Mouse (Mus musculus): ENCODE measurements around the gene Hint2.

Gene Hint2

DNA sequence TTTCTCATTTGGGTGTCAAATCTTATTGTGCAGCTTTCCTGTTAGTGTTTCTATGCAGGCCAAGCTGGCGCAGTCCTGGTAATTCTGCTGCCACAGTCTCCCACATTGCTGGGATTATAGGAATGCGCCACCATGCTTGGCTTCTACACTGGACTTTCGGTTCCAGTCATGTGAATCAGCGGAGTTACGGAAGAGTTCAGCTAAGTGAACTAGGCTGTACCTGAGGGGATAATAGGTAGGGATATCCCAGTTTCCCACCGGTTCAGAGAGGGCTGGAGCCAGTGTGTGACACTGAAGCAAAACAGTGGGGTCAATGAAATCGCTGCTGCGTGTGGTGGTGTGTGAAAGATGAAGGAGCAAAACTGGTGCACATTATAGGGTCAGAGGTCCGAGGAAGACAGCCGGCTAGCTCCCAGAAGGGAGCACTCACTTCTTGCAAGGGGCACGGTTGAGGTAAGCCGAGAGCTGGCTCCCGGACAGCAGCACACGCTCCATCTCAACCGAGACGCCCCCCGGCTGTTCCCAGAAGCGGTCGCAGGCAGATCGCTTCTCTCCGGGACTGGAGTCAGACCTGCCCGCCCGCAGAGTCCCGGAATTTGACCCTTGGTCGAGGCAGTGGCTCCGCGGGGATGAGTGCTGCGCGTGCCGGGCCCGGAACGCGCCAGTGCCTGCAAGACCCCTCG is 469 bp downstream of the Hint2 start:
- DNase-seq (ENCODE audit: low spot score), result no peak

DNA sequence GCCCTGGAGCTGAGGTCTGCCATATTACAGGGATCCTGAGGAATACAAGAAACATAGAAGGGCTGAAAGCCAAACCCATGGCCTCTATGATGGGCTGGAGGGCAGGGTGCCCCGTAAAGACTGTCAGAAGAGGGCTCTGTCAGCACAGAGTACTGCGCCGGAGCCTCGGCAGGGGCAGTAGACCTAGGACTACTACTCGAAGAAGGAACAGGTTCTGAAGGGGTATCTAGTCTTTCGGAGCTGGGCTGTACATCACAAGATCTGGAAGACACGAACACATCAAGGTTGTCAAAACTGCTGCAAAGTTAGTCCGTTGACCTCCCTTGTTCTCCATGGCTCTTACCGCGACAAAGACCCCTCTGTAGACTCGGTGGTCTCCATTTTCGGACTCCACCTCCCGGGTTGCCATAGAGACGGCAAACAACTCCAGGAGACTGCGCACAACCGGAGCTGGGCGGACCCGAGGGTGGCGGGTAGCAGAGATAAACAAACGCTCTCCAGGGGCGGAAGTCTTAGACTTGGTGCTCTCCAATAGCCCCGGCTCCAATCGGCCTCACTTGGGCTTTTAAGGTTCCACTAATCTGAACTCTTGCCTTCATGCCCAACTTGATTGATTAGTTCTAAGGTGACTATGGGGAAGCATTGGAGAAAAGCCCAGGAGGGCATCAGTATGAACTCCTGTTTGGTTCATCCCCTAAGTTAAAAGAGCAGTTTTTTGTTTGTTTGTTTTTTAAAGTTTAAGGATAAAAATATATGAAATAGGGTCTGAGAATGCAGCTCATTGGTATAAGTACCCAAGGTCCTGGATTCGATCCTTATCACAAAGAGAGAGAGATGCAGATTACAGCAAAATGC is 2.9 kb downstream of the Hint2 start, which contains the start of gene Spag8:
Gene Spag8, minus strand, starts transcription at position 434 of the 855 bp plus-strand sequence.
- DNase-seq (ENCODE audit: low spot score), result peak; percentile 57

DNA sequence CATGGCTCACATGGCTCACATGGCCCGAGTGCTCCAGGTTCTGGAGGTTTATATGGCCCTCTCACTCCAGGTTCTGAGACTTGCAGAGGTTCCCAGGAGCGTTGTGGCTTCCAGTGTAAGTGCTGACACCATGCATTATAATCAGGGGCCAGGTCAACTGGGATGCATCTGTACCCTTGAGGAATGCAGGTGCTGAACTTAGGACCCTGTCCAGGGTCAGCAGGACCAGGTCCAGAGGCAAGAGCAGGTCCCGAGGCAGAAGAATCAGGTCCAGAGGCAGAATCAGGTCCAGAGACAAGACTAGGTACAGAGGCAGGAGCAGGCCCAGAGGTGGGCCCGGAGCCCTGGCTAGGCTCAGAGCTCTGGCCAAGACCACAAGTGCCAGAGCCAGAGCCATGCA is 3.5 kb downstream of the Hint2 start:
- no peak for DNase-seq (ENCODE audit: low spot score)

DNA sequence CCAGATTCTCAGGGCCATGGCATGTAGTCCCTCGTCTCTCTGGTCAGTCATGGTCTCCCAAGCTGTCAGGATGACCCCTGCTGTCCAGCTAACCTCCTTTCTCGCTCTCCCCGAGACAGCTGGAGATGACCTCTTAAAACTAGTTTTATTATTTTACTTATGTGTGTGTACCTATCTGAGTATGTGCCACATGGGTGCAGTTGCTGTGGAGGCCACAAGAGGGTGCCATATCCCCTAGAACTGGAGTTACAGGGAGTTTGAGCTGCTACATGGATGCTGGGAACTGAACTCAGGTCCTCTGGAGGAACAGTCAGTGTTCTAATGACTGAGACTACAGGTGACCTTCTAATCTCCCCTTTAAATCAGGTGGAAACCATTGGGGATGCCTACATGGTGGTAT is 6.5 kb downstream of the Hint2 start:
- DNase-seq (ENCODE audit: low spot score), result no peak

DNA sequence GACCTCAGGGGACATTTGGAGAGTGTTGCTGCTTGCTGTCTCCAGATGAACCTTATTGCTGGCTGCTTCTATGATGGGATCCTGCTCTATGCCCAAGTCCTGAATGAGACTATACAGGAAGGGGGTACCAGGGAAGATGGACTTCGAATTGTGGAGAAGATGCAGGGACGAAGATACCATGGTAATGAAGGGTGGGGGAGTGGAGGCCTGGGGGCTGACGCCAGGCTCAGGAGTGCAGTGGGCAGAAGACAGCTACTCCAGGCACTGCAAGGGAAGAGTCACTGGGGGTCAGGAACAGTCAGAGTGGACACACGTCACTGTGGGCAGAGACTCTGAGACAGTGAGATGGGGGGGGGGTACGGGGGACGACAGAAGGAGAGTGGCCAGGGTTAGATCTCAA is 15.8 kb downstream of the Hint2 start:
- DNase-seq (ENCODE audit: low spot score), result no peak

DNA sequence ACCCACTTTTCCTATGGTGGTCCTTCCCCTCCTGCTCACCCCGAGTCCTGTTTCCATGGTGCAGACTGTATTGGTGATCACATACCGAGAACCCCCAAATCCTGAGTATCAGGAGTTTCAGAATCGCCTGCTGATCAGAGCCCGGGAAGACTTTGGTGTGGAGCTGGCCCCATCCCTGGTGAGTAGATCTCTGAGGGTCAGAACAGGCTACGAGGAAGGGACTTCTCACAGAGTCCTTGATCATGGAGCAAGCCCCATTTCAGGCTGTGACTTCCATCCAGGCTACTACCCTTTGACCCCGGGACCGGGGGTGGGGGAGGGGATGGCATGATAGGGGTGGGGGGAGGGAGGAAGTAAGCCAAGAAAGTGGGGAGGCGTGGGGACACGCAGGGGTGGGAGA is 16.2 kb downstream of the Hint2 start:
- DNase-seq (ENCODE audit: low spot score), result no peak

DNA sequence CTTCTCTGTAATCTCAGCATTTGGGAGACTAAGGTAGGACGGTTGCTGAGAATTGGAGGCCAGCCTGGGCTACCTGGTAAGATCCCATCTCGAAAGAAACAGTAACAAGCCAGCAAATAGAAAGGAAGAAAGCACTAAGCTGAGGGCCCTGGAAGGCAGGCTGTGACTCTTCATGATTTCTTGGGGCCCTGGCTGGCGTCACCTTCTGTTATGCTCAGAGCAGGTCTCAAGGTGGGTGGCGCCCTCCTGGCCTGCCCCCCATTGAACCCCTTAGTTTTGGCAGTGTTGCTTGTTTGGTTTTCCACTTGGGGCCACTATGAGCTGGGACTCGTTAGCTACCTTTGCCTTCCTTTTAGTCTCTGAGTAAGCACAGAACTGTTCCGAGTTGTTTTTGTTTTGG is 19.5 kb downstream of the Hint2 start:
- DNase-seq (ENCODE audit: low spot score), result no peak

DNA sequence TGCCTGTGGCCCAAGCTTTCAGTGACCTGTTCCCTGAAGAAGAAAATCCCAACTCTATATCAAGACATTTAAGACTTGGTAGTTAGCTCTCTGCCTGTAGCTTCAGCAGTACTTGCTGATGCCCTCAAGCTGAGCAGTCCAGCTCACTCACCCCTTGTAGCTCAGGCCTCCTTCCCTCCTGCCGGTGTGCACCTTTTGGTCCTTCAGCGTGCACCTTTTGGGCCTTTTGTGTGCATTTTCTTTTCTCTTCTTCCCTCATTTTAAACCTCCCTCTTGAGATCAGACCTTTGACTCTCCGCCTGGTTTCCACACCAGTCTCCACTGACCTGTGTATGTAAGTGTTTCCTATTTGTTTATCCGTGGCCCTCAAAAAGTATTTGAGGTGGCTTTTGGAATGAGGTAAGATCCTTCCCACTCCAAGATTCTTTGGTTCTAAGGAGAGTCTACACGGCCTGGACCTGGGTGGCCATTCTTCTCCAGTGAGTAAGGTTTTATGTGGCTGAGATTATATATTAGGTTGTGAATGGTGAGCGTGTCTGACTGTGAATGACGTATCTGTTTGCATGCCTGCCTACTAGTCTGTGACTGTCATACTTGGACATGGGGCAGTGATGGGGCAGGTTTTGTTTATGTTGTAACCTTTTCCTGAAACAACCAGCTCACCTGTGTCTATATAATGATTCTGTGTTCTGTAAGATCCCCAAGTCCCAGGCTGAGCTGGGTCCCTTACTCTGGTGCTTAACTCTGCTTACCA is 21.5 kb downstream of the Hint2 start:
- DNase-seq (ENCODE audit: low spot score), result no peak

DNA sequence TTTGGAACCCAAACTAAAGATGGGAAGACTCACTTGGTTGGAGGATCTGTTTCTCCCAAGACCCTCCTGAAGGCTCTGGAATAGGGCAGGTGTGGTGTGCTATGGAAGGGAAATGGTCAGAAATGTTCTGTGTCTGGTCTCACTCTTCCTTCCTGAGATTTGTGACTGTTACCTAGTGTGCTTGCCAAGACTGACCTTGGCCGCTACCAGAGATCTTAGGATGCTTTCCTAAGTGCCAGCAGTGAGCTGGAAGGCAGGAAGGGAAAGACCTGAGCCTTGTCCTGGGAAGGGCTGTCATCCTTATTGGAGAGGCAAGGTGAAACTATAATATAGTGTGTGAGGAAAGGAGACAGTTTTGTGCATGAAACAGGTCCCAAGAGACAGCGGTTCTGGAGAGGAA is 22.5 kb downstream of the Hint2 start:
- DNase-seq (ENCODE audit: low spot score), result no peak

DNA sequence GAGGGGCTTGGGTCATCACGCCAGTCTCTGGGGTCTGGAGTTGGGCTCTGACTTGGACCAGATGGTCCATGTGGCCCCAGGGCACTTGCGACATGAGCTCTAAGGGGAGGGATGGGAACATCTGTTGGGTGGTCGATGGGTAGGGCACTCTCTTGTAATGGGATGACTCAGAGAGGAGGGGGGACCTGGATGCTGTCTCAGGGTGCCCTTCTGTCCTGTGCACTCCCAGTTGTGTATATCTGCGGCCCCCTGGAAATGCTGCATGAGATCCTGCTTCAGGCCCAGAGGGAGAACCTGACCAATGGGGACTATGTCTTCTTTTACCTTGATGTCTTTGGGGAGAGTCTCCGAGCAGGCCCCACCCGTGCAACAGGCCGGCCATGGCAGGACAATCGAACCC is 23.0 kb downstream of the Hint2 start:
- DNase-seq (ENCODE audit: low spot score), result no peak

DNA sequence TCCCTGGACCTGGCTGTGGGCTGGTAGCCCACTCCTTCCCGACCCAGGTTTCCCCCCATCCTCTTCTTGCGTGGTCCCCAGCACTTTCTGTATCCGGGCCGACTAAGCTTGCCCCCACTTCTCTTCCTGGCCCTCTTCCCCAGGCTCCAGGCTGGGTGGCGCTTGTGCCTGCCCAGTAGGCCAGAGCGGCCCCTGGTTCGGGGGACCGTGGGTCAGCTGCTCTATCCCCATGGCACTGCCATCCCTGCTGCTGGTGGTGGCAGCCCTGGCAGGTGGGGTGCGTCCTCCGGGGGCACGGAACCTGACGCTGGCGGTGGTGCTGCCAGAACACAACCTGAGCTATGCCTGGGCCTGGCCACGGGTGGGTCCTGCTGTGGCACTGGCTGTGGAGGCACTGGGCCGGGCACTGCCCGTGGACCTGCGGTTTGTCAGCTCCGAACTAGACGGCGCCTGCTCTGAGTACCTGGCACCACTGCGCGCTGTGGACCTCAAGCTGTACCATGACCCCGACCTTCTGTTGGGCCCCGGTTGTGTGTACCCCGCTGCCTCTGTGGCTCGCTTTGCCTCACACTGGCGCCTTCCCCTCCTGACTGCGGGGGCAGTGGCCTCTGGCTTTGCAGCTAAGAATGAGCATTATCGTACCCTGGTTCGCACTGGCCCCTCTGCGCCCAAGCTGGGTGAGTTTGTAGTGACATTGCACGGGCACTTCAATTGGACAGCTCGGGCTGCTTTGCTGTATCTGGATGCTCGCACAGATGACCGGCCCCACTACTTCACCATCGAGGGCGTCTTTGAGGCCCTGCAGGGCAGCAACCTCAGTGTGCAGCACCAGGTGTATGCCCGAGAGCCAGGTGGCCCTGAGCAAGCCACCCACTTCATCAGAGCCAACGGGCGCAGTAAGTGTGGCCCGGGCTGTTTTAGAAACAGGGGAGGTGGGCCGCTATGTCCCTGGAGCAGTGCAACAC is 24.0 kb downstream of the Hint2 start:
- DNase-seq (ENCODE audit: low spot score), result peak; percentile 43

DNA sequence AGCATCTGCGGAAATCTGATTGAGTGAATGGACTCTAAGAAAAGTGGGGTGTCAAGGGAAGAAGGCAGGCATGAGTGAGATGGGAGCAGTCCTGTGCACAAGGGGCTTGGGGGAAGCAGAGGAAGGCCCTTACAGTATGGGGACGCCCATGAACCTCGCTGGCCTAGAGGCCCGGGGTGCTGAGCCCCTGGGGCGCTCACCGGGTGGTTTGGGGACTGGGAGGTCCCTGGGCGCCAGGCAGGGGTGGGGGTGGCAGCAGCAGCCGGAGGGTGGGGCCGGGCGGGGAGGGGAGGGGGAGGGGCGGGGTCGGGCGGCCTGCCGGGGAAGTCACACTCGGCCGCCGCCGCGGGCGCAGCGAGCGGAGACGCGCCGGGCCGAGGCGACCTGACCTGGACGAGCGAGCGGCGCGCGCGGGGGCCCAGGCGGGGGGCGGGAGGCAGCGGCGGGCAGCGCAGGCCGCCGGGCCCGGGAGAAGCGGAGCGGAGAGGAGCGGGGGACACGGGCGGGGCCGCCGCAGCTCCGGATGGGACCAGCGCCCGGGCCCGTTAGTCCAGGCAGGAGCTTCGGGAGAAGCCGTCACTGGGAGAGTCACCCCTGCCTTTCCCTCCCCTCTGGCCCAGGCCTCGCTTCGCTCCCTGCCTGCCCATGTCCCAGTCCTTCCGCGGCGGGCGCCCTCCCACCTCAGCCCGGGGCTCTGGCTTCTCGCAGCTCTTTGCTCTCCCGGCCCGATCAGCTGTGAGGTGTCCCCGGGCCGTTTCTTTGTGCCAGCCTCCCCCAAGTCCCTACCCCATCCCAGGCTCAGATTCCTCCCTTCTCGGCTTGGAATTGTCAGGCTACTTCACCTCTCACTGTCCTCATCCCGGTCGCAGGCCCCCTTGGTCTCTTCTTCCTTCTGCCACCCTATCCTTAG is 25.0 kb downstream of the Hint2 start, which contains the start of gene Npr2:
Gene Npr2, plus strand, starts transcription at position 890 of the 910 bp plus-strand sequence.
- DNase-seq (ENCODE audit: low spot score), result peak; percentile 80

DNA sequence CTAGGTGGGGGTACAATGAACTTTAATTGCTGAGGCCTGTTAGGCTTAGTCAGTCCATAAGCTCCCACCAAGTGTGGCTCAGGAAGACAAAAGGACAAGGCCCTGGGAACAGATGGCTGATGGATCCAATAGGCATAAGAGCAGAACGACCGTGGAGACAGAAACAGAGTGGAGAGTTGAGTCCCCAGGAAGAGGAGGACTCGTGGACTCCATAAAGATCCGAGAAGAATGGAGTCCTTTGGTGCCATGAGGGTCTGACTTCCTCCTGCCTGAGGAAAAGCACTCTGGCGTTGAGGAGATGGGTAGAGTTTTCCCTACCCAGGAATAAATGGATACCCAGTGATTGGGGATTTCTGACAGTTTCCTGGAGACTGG is 25.6 kb downstream of the Hint2 start:
- DNase-seq (ENCODE audit: low spot score), result no peak

DNA sequence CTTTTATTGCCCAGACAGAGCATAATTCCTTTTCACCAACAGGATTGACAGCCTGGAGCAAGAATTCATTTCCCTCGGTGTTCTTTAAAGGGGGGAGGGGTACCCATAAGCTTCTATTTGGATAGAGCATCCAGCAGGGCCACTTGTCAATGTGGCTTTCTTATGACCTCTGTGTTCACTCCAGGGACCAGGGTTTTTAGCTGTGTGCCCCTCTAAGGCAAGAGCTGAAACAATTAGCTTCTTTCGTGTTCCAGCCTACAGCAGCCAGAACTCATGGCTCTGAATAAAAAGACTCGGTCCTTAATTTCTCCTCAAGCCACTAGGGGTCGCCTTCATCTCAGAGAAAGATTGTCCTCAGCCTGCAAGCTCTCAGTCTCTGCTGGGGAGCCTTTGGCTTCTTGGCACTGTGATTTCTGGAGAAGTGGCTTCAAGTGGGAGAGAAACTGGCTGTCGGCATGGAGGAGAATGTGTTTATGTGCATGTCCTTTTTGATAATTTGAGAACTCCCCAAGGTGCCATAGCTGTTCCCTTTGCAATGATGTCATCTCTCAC is 26.2 kb downstream of the Hint2 start:
- DNase-seq (ENCODE audit: low spot score), result peak; percentile 47

DNA sequence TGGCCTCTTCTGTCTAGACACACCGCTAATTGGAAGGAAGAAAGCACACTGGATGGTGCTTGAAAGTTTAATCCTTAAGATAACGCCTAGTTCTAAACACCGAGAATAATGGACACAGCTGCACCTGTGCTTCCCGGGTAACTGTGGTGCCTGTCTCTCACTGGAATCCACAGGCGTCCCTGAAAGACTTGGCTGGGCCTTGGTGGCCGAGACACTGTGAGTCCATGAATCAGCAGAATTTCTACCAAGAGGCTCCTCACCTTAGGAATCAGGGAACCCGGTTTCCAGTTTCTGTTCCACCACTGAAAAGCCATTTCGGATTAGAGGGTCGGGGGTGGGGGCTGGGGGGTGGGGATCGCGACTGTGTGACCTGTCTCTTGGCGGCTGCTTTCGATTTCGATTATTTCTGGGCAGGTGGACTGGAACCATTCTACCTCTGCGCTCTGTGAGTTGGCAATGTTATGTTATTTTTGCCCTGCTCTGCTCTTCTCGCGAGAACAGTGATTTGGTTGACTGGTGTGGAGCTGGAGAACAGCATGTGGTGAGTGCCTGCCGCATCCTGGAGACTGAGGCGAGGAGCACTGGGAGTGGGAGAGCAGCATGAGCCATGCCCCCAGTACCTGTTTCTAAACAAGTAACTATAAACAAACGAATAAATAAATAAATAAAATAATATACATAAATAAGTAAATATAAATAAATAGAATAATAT is 27.0 kb downstream of the Hint2 start:
- no peak for DNase-seq (ENCODE audit: low spot score)

DNA sequence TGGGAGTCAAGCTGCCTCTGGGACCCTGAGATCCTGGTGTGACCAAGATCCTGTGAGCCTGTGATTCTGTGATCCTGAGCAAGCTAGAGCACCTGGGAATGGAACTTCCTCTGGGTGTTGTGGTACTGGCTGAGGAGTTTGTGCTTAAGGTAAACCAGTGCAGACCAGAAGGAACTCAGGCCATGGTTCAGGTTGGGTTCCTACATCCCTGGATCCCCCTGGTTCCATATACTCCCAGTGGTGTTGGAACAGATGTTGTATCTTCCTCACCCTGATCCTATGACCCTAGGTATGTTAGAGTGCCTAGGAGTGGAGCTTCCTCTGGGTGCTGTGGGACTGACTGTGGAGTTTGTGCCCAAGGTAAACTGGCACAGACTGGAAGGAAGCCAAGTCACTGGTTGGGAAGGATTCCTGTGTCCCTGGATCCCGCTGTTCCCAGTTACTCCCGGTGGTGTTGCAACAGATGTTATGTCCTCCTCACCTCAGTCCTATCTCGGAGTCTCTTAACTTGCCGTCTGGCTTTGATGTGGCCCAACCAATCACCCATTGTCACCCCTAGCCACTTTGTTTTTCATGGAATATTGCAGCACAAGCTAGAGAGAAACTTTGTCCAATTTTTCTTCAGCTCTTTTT is 36.0 kb downstream of the Hint2 start:
- no peak for DNase-seq (ENCODE audit: low spot score)

DNA sequence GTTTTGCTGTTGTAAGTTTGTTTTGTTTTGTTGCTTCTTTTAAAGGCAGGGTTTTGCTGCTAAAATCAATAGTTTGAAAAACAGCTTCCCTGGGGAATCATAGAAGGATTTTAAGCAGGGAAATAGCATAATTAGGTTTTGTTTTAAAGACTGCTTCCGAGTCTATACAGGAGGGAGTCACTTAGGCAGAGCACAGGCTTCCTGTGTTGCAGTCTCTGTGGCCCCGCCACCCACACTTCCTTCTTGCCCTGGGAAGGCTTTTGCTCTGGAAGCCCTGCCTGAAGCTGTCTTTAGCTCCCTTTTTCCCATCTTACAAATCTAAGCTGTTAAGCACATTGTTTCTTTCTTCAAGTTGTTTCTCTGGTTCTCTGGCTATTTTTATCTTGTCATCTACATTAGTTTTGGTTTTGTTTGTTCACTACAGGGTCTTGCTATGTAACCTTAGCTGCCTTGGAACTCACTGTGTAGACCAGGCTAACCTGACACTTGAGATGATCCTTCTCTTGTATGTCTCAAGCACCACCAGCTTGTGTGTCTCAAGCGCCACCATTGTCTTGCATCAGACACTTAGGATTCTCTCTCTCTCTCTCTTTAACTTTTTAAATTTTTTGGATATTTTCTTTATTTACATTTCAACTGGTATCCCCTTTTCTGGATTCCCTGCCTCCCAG is 43.1 kb downstream of the Hint2 start:
- DNase-seq (ENCODE audit: low spot score), result no peak

DNA sequence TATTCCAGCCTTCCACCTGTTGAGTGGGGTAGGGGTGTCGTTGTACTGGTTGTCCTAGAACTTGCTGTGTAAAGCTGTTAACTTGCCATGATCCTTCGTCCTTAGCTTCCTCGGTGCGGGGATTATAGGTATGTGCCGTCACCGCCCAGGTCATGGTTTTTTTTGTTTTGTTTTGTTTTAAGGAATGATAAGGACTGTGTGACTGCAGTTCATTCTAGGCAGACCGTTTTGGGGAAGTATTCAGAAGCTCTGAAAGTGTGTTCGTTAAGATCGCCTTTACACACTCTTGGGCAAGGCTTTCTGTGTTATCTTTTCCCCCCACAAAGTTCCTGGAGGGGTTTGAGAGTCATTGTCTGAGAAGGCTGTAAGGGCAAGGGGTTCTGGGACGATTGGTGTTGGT is 43.7 kb downstream of the Hint2 start:
- no peak for DNase-seq (ENCODE audit: low spot score)

All from ovary, postnatal 36 days (tissue).